Comparison of ENCODE assay signal across 15 mouse cellular contexts in genomic region chr15:7857418-7857817, GRCm38 (mm10). TPM values are rescaled to one million over a fixed set of nuclear protein-coding genes. Genes with fewer than 3 reads are reported as not detected.
DNase-seq lines count a peak whose midpoint lies in the region; ATAC-seq lines count a peak whose summit lies in the region.
"Had no signal": no experiment of that assay in that cellular context is flagged by ENCODE, and none has a peak within 500 bp of the region (broad histone marks: within the 10 kb centered on the region; RNA-seq: fewer than 3 reads in every experiment).

No protein-coding gene starts in this region.

- ATAC-seq in monocyte, adult 5-6 weeks (replicated peaks; ENCODE audit: insufficient number of reproducible peaks, low FRiP score, low TSS enrichment, poor library complexity, severe bottlenecking), result no peak
- ATAC-seq: inflammation-experienced regulatory T-cells, adult 6 months had no signal

- intact Hi-C loops in heart, postnatal 25 days (cut with DNase I), result no loop called here
- intact Hi-C loops in heart, postnatal 14 days (cut with DNase I), result no loop called here

- peak; percentile 91 for DNase-seq in heart, adult 11 months
- no peak for DNase-seq in heart, postnatal 25 days (ENCODE audit: low spot score)
- peak; percentile 19 for DNase-seq in Muller cell, postnatal 12 days (ENCODE audit: inconsistent ontology term)
- DNase-seq in heart, adult 9 months (ENCODE audit: low spot score in 2 of 2), result peak; percentile 11 to 30
- DNase-seq in heart, postnatal 14 days, result peak; percentile 18 to 26
- no peak for DNase-seq in kidney, postnatal 10 days
- DNase-seq in kidney, postnatal 25 days, result no peak
- DNase-seq: cerebellum, postnatal 10 days; embryo, embryonic 11 days; gastrocnemius, postnatal 14 days; left cerebral cortex, postnatal 4 days; right cerebral cortex, postnatal 25 days had no signal

RNA-seq across cellular contexts. Expression of gene Gdnf, which starts 46.8 kb away (rescaled TPM):
- under 1 TPM; 0.47 to 0.59 TPM for total RNA-seq in heart, postnatal 25 days (2021)
- total RNA-seq in heart, postnatal 14 days (2021), result under 1 TPM; 0.33 to 0.39 TPM
- total RNA-seq in monocyte, adult 5-6 weeks (2017), result 0.32 to 0.78 TPM (median 0.57 TPM) in 3 replicates
- total RNA-seq: liver, adult 2 months had no signal

Comparison
In these comparisons a context has a peak if more than half of its experiments do, and no peak if none do; other contexts are left out.
1. DNase-seq: peak in heart, adult 11 months (single experiment), Muller cell, postnatal 12 days (single experiment), heart, adult 9 months (2 of 2) and heart, postnatal 14 days (2 of 2); none in heart, postnatal 25 days (single experiment), kidney, postnatal 10 days (single experiment) and kidney, postnatal 25 days (0 of 2).